Mouse (Mus musculus) skeletal muscle tissue, adult 2 months (tissue): ENCODE data around the gene Ube2l6.

Experiments used
- DNase-seq: peaks from one replicate; pipeline ENCODE4 v3.0.0-alpha.2; 2012; ENCODE audit warnings: low read depth, low spot score

Ube2l6 gene

DNA sequence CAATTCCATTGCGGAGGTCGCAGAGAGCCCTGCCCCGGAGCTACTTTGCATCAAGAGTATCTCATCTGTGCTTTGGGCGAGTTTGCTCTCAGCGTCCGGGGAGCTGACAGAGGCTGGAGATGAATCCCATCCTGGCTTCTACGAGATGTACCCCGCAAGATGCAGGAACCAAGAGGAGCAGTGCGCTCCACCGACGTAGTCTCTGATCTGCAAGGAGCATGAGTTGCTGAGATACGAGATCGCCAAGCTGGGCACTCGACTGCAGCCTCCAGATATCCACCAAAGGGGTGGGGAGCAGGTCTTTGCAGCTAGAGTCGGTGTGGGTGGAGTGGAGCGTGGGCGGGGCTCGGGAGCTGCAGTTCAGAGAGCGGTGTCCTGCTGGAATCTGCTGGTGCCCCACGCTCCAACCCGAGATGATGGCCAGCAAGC is at the start of gene Ube2l6:
TSS of gene Ube2l6 (plus strand) at position 336 of the 429 bp plus-strand sequence.
- DNase-seq: peak; percentile 56

GRCm38 (mm10) chr2:84750115-84750514 is 48.5 kb upstream of the Ube2l6 start:
- no peak for DNase-seq

- no peak for DNase-seq
Measured at GRCm38 (mm10) chr2:84756245-84756644, 42.4 kb upstream of the Ube2l6 start.

DNA sequence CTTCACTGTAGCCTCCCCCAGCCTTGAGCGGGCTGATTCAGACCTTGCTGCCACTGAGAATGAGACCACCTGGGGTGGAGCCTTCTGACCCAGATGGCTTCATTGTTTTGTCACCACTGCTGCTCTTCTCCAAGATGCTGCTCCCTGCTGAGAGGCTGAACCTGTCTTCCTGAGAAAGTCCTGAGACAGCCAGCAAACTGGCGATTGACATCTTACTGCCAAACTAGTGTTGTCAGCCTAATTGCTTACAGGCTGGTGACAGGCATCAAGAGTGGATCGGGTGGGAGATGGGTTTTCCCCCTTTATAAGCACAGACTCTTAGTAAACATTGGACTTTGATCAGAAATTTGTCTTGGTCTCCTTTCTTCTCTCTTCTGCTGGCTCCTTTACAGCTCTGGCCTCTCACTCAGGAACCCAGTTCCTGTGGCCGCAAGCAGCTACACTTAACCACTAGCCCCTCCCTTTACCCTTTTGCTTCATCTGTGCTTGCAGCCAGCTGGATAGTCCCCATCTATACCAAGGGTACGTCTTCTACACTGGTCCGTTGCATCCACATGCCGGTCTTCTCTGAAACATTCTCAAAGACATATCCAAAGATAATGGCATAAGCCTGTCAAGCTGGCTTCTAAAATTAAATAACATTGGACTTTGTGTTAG is 41.5 kb upstream of the Ube2l6 start:
- no peak for DNase-seq

GRCm38 (mm10) chr2:84758542-84759127 is 40.0 kb upstream of the Ube2l6 start:
- no peak for DNase-seq

GRCm38 (mm10) chr2:84760777-84761176 is 37.9 kb upstream of the Ube2l6 start:
- DNase-seq: no peak

GRCm38 (mm10) chr2:84761309-84761708 is 37.3 kb upstream of the Ube2l6 start:
- no peak for DNase-seq

DNA sequence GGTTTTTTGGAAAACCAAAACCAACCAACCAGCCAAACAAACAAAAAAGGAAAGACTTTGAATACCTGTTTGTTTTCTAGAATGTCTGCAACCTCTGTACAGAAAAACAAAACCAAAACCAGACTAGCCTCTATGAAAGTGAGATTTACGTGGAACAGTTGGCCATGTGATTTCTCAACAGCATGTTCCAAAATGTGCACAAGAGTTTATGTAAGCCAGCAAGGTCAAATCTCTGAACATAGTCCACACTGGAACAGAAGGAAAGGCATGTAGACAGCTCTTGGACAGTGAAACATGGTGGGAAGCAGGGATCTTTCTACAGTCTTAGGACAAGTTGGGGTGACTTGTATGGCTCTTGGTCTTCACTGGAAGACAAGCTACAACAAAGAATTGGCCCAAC is 36.8 kb upstream of the Ube2l6 start:
- DNase-seq: no peak

- DNase-seq: no peak
Measured at GRCm38 (mm10) chr2:84762295-84762694, 36.3 kb upstream of the Ube2l6 start.

DNA sequence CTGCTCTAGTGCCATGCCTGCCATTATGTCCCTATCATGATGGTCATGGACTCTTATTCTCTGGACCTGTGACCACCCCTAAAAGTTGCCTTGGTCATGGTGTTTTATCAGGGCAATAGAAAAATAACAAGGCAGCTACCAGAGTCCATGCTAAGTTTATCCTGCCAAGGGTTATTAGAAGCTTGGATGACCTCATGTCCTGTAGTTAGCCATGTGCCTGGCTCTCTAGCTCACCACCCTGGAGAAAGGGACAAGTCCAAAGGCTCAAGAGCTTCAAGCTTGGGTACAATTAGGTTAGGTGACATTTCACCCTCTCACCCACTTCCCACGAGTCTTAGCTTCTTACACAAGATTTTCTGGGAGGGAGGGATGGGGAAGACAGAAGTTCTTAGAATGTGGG is 35.8 kb upstream of the Ube2l6 start:
- no peak for DNase-seq

- peak; percentile 65 for DNase-seq
Measured at GRCm38 (mm10) chr2:84770501-84770900, 28.1 kb upstream of the Ube2l6 start.

DNA sequence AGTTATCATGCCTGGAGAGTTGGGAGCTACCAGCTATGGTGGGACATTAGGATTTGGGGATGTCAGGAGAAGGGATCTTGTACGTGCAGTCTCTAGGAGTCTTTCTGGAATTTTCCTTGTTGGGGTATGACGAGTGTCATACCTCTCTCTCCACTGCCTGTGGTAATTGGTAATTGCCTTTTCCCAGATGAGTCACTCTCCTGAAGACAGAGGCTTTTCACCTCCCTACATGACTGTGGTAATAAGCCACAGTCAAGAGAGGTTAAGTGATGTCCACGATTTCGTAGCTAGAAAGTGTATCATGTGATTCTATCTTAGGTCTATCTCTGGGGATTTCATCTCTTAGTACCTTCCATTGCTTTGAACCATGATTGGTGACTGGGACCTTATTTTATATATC is 26.2 kb upstream of the Ube2l6 start:
- DNase-seq: no peak

GRCm38 (mm10) chr2:84773195-84773594 is 25.4 kb upstream of the Ube2l6 start:
- DNase-seq: no peak

- DNase-seq: peak; percentile 81
Measured at GRCm38 (mm10) chr2:84774751-84775150, 23.9 kb upstream of the Ube2l6 start.

DNA sequence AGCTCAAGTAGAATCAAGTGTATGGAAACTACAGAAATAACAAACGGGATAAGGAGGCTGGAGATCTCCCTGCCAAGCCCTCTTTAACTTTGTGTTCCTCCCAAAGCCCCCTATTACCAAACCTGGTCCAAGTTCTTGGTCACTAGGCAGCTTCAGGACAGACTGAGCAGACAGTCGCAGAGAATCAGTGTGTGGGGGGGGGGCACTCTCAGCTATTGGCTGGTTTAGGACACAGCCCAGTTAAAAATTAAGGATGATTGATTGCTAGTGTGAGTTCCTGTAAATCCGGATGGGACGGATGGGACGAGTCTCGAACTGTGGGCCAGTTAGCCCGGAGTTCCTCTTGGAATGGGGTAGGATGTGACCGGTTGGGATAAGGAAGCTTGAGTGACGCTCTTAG is 23.4 kb upstream of the Ube2l6 start, which contains the start of gene Serping1:
TSS of gene Serping1 (minus strand) at position 204 of the 400 bp plus-strand sequence.
- no peak for DNase-seq

DNA sequence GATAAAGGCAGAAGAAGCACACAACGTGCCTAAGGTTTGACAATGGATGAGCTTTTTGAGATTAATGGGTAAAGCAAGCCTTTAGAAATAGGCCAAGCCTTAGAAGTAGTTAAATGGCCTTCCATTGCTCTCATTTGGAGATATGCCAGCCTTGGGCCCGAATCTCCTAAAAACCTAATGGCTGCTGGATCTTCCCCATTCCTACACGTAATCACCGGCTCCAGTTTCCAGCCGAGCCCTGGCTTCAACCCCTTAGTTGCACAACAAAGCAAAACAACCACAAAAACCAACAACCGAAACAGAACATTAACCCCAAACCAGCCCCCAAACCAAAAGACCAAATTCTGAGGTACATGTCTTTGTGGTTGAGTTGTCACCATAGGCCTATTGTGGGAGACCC is 23.0 kb upstream of the Ube2l6 start:
- DNase-seq: peak; percentile 43

DNA sequence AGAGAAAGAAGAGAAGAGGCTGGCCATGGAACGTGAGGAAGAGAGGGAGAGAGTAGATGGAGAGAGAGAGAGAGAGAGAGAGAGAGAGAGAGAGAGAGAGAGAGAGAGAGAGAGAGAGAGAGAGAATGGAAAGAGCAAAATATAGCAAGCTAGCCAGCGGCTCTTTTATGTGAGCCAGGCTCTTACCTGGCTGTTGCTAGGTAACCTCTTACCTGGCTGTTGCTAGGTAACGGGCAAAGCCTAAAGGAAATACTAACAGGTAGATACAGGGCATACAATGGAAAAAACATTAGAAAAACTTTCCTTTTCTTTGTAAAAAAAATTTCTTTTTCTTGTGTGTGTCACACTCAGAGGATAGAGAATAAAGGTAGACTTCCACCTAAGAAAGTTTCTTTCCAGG is 20.9 kb upstream of the Ube2l6 start:
- DNase-seq: no peak

- DNase-seq: no peak
Measured at GRCm38 (mm10) chr2:84779210-84779609, 19.4 kb upstream of the Ube2l6 start.

DNA sequence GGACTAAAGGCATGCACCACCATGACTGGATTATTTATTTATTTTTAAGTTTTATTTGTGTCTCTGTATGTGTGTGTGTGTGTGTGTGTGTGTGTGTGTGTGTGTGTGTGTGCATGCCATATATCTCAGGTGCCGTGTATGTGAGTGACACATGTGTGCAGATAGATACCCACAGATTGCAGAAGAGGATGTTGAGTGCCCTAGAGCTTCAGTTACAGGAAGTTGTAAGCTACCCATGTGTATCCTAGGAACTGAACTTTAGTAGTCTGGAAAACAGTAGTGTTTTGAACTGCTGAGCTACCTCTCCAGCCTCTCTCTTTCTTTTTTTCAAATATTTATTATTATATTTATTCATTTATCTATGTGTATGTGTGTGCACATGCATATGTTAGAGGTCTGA is 15.3 kb upstream of the Ube2l6 start:
- no peak for DNase-seq

DNA sequence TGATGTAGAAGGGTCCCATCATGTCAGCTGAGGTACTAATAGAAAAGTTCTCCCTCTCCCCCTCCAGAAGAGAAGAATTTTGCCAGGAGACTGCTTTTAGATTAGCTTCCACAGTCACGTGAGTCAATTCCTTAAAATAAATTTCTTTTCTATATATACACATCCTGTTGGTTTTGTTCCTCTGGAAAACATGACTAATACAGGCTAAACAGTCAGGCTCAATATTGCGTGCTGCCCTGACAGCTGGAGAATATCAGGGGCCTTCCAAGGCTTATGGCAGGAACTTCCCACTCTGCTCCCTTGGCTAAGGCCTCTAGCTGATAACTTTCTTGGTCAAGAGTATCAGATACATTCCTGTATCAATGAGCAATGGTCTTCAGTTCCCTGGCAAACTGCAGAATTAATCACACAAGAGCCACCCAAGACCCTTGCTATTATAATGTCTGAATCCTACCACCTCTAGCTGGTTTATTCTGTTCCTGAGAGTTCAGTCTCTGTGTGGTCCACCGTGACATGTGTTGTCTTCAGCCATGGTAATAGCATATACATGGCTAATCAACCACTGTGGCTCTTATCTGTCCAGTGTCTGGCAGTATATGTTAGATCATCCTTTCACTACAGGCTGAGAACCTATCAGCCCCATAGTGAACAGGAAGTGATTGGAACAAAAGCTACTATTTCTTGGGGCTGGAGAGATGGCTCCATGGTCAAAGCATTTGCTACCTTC is 14.6 kb upstream of the Ube2l6 start:
- DNase-seq: no peak

GRCm38 (mm10) chr2:84788316-84788715 is 10.3 kb upstream of the Ube2l6 start:
- DNase-seq: no peak

- DNase-seq: no peak
Measured at GRCm38 (mm10) chr2:84790418-84790817, 8.2 kb upstream of the Ube2l6 start.

- no peak for DNase-seq
Measured at GRCm38 (mm10) chr2:84792516-84792915, 6.1 kb upstream of the Ube2l6 start.
